Mouse (Mus musculus) cerebellum, adult 11 months (tissue): ENCODE data around the gene Ctdspl.

Experiments
- DNase-seq: peaks from one replicate; pipeline ENCODE4 v3.0.0; 2022

Gene Ctdspl

GRCm38 (mm10) chr9:118926111-118926650, at the start of gene Ctdspl:
Gene Ctdspl (plus strand): TSS chr9:118926453.
- no peak for DNase-seq

GRCm38 (mm10) chr9:118876902-118877301, 49.4 kb upstream of the Ctdspl start:
- DNase-seq, result no peak

GRCm38 (mm10) chr9:118877365-118878008, 48.8 kb upstream of the Ctdspl start:
- no peak for DNase-seq

- no peak for DNase-seq
Observed at GRCm38 (mm10) chr9:118878596-118878995, 47.7 kb upstream of the Ctdspl start.

GRCm38 (mm10) chr9:118881281-118881945, 44.8 kb upstream of the Ctdspl start:
- DNase-seq, result peak; percentile 16

- no peak for DNase-seq
Observed at GRCm38 (mm10) chr9:118881946-118882284, 44.3 kb upstream of the Ctdspl start.

- no peak for DNase-seq
Observed at GRCm38 (mm10) chr9:118883150-118883549, 43.1 kb upstream of the Ctdspl start.

GRCm38 (mm10) chr9:118885785-118886184, 40.5 kb upstream of the Ctdspl start:
- no peak for DNase-seq

GRCm38 (mm10) chr9:118887201-118887600, 39.1 kb upstream of the Ctdspl start:
- no peak for DNase-seq

GRCm38 (mm10) chr9:118887734-118888133, 38.5 kb upstream of the Ctdspl start:
- no peak for DNase-seq

- no peak for DNase-seq
Observed at GRCm38 (mm10) chr9:118890149-118890548, 36.1 kb upstream of the Ctdspl start.

- no peak for DNase-seq
Observed at GRCm38 (mm10) chr9:118890645-118891044, 35.6 kb upstream of the Ctdspl start.

- DNase-seq, result no peak
Observed at GRCm38 (mm10) chr9:118891068-118891467, 35.2 kb upstream of the Ctdspl start.

GRCm38 (mm10) chr9:118891593-118891992, 34.7 kb upstream of the Ctdspl start:
- no peak for DNase-seq

GRCm38 (mm10) chr9:118895101-118895500, 31.2 kb upstream of the Ctdspl start:
- DNase-seq, result no peak

GRCm38 (mm10) chr9:118900677-118901076, 25.6 kb upstream of the Ctdspl start:
- DNase-seq, result no peak

GRCm38 (mm10) chr9:118901917-118902316, 24.3 kb upstream of the Ctdspl start:
- DNase-seq, result no peak

GRCm38 (mm10) chr9:118907934-118908620, 18.2 kb upstream of the Ctdspl start:
- peak; percentile 43 for DNase-seq

GRCm38 (mm10) chr9:118913048-118913447, 13.2 kb upstream of the Ctdspl start:
- no peak for DNase-seq

GRCm38 (mm10) chr9:118913613-118914012, 12.6 kb upstream of the Ctdspl start:
- no peak for DNase-seq

GRCm38 (mm10) chr9:118914589-118914988, 11.7 kb upstream of the Ctdspl start:
- DNase-seq, result no peak

- no peak for DNase-seq
Observed at GRCm38 (mm10) chr9:118915290-118915689, 11.0 kb upstream of the Ctdspl start.

- no peak for DNase-seq
Observed at GRCm38 (mm10) chr9:118919672-118920186, 6.5 kb upstream of the Ctdspl start.
